Mouse (Mus musculus): ENCODE results near the gene Elmo1. TPM values are rescaled to one million over a fixed set of nuclear protein-coding genes. Genes with fewer than 3 reads are reported as not detected.
A peak's percentile ranks its signal among the peaks of the same experiment; 100 is the strongest.

The Elmo1 gene
- polyA plus RNA-seq, 1 experiment from 2014 or later: 38.3 TPM

- peaks cover 5% of the 10 kb centered on the region; the same call in 1 of the 2 replicates for H3K4me1 ChIP-seq (ENCODE audit: control insufficient read depth, insufficient read depth, low read length)
- no peak for ATAC-seq (ENCODE audit: low FRiP score, low TSS enrichment)
- no peak overlapping the region for H3K4me3 ChIP-seq (replicated peaks; ENCODE audit: low read depth, low read length)
- no peaks in the 10 kb centered on the region for H3K27me3 ChIP-seq (ENCODE audit: control insufficient read depth, insufficient read depth, low read length)
- WGBS: 93% methylated on average over 3 of the region's 3 CpGs
- no peaks in the 10 kb centered on the region for H3K9me3 ChIP-seq (ENCODE audit: control insufficient read depth, low read length)
- H3K36me3 ChIP-seq (ENCODE audit: control insufficient read depth, insufficient read depth, low read length): no peaks in the 10 kb centered on the region
- H3K9ac ChIP-seq (replicated peaks; ENCODE audit: low read length): no peak overlapping the region
- DNase-seq: no peak
- no peak overlapping the region for H3K4me2 ChIP-seq (ENCODE audit: low read length)
- no peak overlapping the region for H3K27ac ChIP-seq (replicated peaks; ENCODE audit: low read depth, low read length)
Observed at GRCm38 (mm10) chr13:20255380-20255779, 165.0 kb downstream of the Elmo1 start.

GRCm38 (mm10) chr13:20256613-20257012, 166.2 kb downstream of the Elmo1 start:
- Histone ChIP-seq H3K36me3 (ENCODE audit: control insufficient read depth, insufficient read depth, low read length) (no peaks in the 10 kb centered on the region), H3K9me3 (ENCODE audit: control insufficient read depth, low read length) (no peaks in the 10 kb centered on the region), H3K27me3 (ENCODE audit: control insufficient read depth, insufficient read depth, low read length) (no peaks in the 10 kb centered on the region), H3K4me1 (ENCODE audit: control insufficient read depth, insufficient read depth, low read length) (peaks cover 5% of the 10 kb centered on the region; the same call in 1 of the 2 replicates), H3K4me3 (replicated peaks; ENCODE audit: low read depth, low read length) (no peak overlapping the region), H3K9ac (replicated peaks; ENCODE audit: low read length) (no peak overlapping the region), H3K27ac (replicated peaks; ENCODE audit: low read depth, low read length) (no peak overlapping the region), H3K4me2 (ENCODE audit: low read length) (no peak overlapping the region)
- WGBS: 97% methylated on average over 4 of the region's 4 CpGs
- no peak for ATAC-seq (ENCODE audit: low FRiP score, low TSS enrichment)
- DNase-seq: no peak

GRCm38 (mm10) chr13:20257562-20258525, 167.4 kb downstream of the Elmo1 start:
- Histone ChIP-seq H3K9me3 (ENCODE audit: control insufficient read depth, low read length) (no peaks in the 10 kb centered on the region), H3K27ac (replicated peaks; ENCODE audit: low read depth, low read length) (no peak overlapping the region), H3K9ac (replicated peaks; ENCODE audit: low read length) (no peak overlapping the region), H3K4me1 (ENCODE audit: control insufficient read depth, insufficient read depth, low read length) (peaks cover 5% of the 10 kb centered on the region; the same call in 1 of the 2 replicates), H3K4me2 (ENCODE audit: low read length) (no peak overlapping the region), H3K27me3 (ENCODE audit: control insufficient read depth, insufficient read depth, low read length) (no peaks in the 10 kb centered on the region), H3K36me3 (ENCODE audit: control insufficient read depth, insufficient read depth, low read length) (no peaks in the 10 kb centered on the region), H3K4me3 (replicated peaks; ENCODE audit: low read depth, low read length) (no peak overlapping the region)
- WGBS: 79% methylated on average over 8 of the region's 8 CpGs
- DNase-seq (no peak), ATAC-seq (ENCODE audit: low FRiP score, low TSS enrichment) (no peak)

GRCm38 (mm10) chr13:20263173-20263572, 172.8 kb downstream of the Elmo1 start:
- ATAC-seq (ENCODE audit: low FRiP score, low TSS enrichment) (no peak), DNase-seq (no peak)
- 98% methylated on average over 1 of the region's 1 CpGs for WGBS
- no peaks in the 10 kb centered on the region for H3K36me3 ChIP-seq (ENCODE audit: control insufficient read depth, insufficient read depth, low read length)
- H3K27me3 ChIP-seq (ENCODE audit: control insufficient read depth, insufficient read depth, low read length): no peaks in the 10 kb centered on the region
- H3K27ac ChIP-seq (replicated peaks; ENCODE audit: low read depth, low read length): no peak overlapping the region
- no peak overlapping the region for H3K4me3 ChIP-seq (replicated peaks; ENCODE audit: low read depth, low read length)
- no peaks in the 10 kb centered on the region for H3K4me1 ChIP-seq (ENCODE audit: control insufficient read depth, insufficient read depth, low read length)
- no peaks in the 10 kb centered on the region for H3K9me3 ChIP-seq (ENCODE audit: control insufficient read depth, low read length)
- H3K4me2 ChIP-seq (ENCODE audit: low read length): no peak overlapping the region
- H3K9ac ChIP-seq (replicated peaks; ENCODE audit: low read length): no peak overlapping the region

- ATAC-seq (ENCODE audit: low FRiP score, low TSS enrichment) (no peak), DNase-seq (no peak)
- WGBS: 60% methylated on average over 6 of the region's 6 CpGs
- no peaks in the 10 kb centered on the region for H3K36me3 ChIP-seq (ENCODE audit: control insufficient read depth, insufficient read depth, low read length)
- H3K4me3 ChIP-seq (replicated peaks; ENCODE audit: low read depth, low read length): no peak overlapping the region
- no peak overlapping the region for H3K4me2 ChIP-seq (ENCODE audit: low read length)
- H3K9ac ChIP-seq (replicated peaks; ENCODE audit: low read length): no peak overlapping the region
- no peak overlapping the region for H3K27ac ChIP-seq (replicated peaks; ENCODE audit: low read depth, low read length)
- no peaks in the 10 kb centered on the region for H3K27me3 ChIP-seq (ENCODE audit: control insufficient read depth, insufficient read depth, low read length)
- no peaks in the 10 kb centered on the region for H3K9me3 ChIP-seq (ENCODE audit: control insufficient read depth, low read length)
- H3K4me1 ChIP-seq (ENCODE audit: control insufficient read depth, insufficient read depth, low read length): no peaks in the 10 kb centered on the region
Observed at GRCm38 (mm10) chr13:20270148-20270547, 179.8 kb downstream of the Elmo1 start.

- peak; percentile 79 for DNase-seq
- no peaks in the 10 kb centered on the region for H3K4me1 ChIP-seq (ENCODE audit: control insufficient read depth, insufficient read depth, low read length)
- ATAC-seq (ENCODE audit: low FRiP score, low TSS enrichment): no peak; the same call in 1 of the 2 replicates
- H3K27me3 ChIP-seq (ENCODE audit: control insufficient read depth, insufficient read depth, low read length): no peaks in the 10 kb centered on the region
- WGBS: 55% methylated on average over 3 of the region's 3 CpGs
- H3K36me3 ChIP-seq (ENCODE audit: control insufficient read depth, insufficient read depth, low read length): no peaks in the 10 kb centered on the region
- H3K4me3 ChIP-seq (replicated peaks; ENCODE audit: low read depth, low read length): no peak overlapping the region
- no peak overlapping the region for H3K27ac ChIP-seq (replicated peaks; ENCODE audit: low read depth, low read length)
- no peaks in the 10 kb centered on the region for H3K9me3 ChIP-seq (ENCODE audit: control insufficient read depth, low read length)
- H3K9ac ChIP-seq (replicated peaks; ENCODE audit: low read length): no peak overlapping the region
- no peak overlapping the region for H3K4me2 ChIP-seq (ENCODE audit: low read length)
Observed at GRCm38 (mm10) chr13:20271799-20272198, 181.4 kb downstream of the Elmo1 start.

- no peaks in the 10 kb centered on the region for H3K27me3 ChIP-seq (ENCODE audit: control insufficient read depth, insufficient read depth, low read length)
- 56% methylated on average over 6 of the region's 6 CpGs for WGBS
- H3K4me2 ChIP-seq (ENCODE audit: low read length): no peak overlapping the region
- H3K4me1 ChIP-seq (ENCODE audit: control insufficient read depth, insufficient read depth, low read length): no peaks in the 10 kb centered on the region
- DNase-seq (peak; percentile 55), ATAC-seq (ENCODE audit: low FRiP score, low TSS enrichment) (no peak; the same call in 1 of the 2 replicates)
- no peak overlapping the region for H3K27ac ChIP-seq (replicated peaks; ENCODE audit: low read depth, low read length)
- no peaks in the 10 kb centered on the region for H3K9me3 ChIP-seq (ENCODE audit: control insufficient read depth, low read length)
- H3K9ac ChIP-seq (replicated peaks; ENCODE audit: low read length): no peak overlapping the region
- H3K36me3 ChIP-seq (ENCODE audit: control insufficient read depth, insufficient read depth, low read length): no peaks in the 10 kb centered on the region
- no peak overlapping the region for H3K4me3 ChIP-seq (replicated peaks; ENCODE audit: low read depth, low read length)
Observed at GRCm38 (mm10) chr13:20272562-20272961, 182.2 kb downstream of the Elmo1 start.

GRCm38 (mm10) chr13:20279889-20280288, 189.5 kb downstream of the Elmo1 start:
- H3K4me1 ChIP-seq (ENCODE audit: control insufficient read depth, insufficient read depth, low read length): no peaks in the 10 kb centered on the region
- ATAC-seq (ENCODE audit: low FRiP score, low TSS enrichment): no peak
- no peaks in the 10 kb centered on the region for H3K9me3 ChIP-seq (ENCODE audit: control insufficient read depth, low read length)
- no peaks in the 10 kb centered on the region for H3K36me3 ChIP-seq (ENCODE audit: control insufficient read depth, insufficient read depth, low read length)
- DNase-seq: no peak
- H3K9ac ChIP-seq (replicated peaks; ENCODE audit: low read length): no peak overlapping the region
- H3K4me2 ChIP-seq (ENCODE audit: low read length): no peak overlapping the region
- 92% methylated on average over 2 of the region's 2 CpGs for WGBS
- no peaks in the 10 kb centered on the region for H3K27me3 ChIP-seq (ENCODE audit: control insufficient read depth, insufficient read depth, low read length)
- no peak overlapping the region for H3K27ac ChIP-seq (replicated peaks; ENCODE audit: low read depth, low read length)
- H3K4me3 ChIP-seq (replicated peaks; ENCODE audit: low read depth, low read length): no peak overlapping the region

- Histone ChIP-seq H3K27me3 (ENCODE audit: control insufficient read depth, insufficient read depth, low read length) (no peaks in the 10 kb centered on the region), H3K27ac (replicated peaks; ENCODE audit: low read depth, low read length) (no peak overlapping the region), H3K9ac (replicated peaks; ENCODE audit: low read length) (no peak overlapping the region), H3K4me2 (ENCODE audit: low read length) (no peak overlapping the region), H3K4me1 (ENCODE audit: control insufficient read depth, insufficient read depth, low read length) (no peaks in the 10 kb centered on the region), H3K9me3 (ENCODE audit: control insufficient read depth, low read length) (no peaks in the 10 kb centered on the region), H3K4me3 (replicated peaks; ENCODE audit: low read depth, low read length) (no peak overlapping the region), H3K36me3 (ENCODE audit: control insufficient read depth, insufficient read depth, low read length) (no peaks in the 10 kb centered on the region)
- DNase-seq (no peak), ATAC-seq (ENCODE audit: low FRiP score, low TSS enrichment) (no peak)
- WGBS: 94% methylated on average over 7 of the region's 7 CpGs
Observed at GRCm38 (mm10) chr13:20283891-20284290, 193.5 kb downstream of the Elmo1 start.
